Mouse (Mus musculus) forebrain, embryonic 14.5 days (tissue): Measurements from ENCODE around the gene Hoxa13. TPM values are rescaled to one million over a fixed set of nuclear protein-coding genes. Genes with fewer than 3 reads are reported as not detected.

Experiments used
- ATAC-seq: fragments of 200-750 bp; cut with Nextera tagmentation; 2 replicates; pipeline ENCODE4 v1.8.0; 2017; ENCODE audit warnings: mild to moderate bottlenecking, moderate library complexity
- DNase-seq: peaks from one replicate; pipeline ENCODE4 v3.0.0-alpha.2; 2015; ENCODE audit warnings: low spot score
- H3K27ac ChIP-seq: fragments of 300-500 bp; sonication (generic); 2 replicates; pipeline ENCODE4 v1.5.1; 2014; ENCODE audit warnings: low read depth, mild to moderate bottlenecking, control low read depth, low read length, moderate library complexity
- H3K27me3 ChIP-seq: fragments of 300-500 bp; sonication (generic); replicated peaks from 2 replicates; pipeline ENCODE4 v1.6.1; 2014; ENCODE audit warnings: low read length, control low read depth, mixed read lengths; ENCODE audit not compliant: control insufficient read depth, insufficient read depth
- H3K36me3 ChIP-seq: fragments of 300-500 bp; sonication (generic); 2 replicates; pipeline ENCODE4 v1.6.1; 2014; ENCODE audit warnings: low read length, control low read depth; ENCODE audit not compliant: control insufficient read depth, insufficient read depth
- H3K4me1 ChIP-seq: fragments of 300-500 bp; sonication (generic); 2 replicates; pipeline ENCODE4 v1.6.1; 2014; ENCODE audit warnings: antibody characterized with exemption, low read length, control low read depth; ENCODE audit not compliant: control insufficient read depth, insufficient read depth
- H3K4me2 ChIP-seq: fragments of 300-500 bp; sonication (generic); 2 replicates; pipeline ENCODE4 v1.6.1; 2014; ENCODE audit warnings: mild to moderate bottlenecking, control low read depth, low read length
- H3K4me3 ChIP-seq: fragments of 300-500 bp; sonication (generic); 2 replicates; pipeline ENCODE4 v1.5.1; 2014; ENCODE audit warnings: low read depth, low read length, control low read depth
- H3K9ac ChIP-seq: fragments of 300-500 bp; sonication (generic); 2 replicates; pipeline ENCODE4 v1.6.1; 2014; ENCODE audit warnings: mild to moderate bottlenecking, low read length, control low read depth, moderate library complexity
- H3K9me3 ChIP-seq: fragments of 300-500 bp; sonication (generic); replicated peaks from 2 replicates; pipeline ENCODE4 v1.6.1; 2016; ENCODE audit warnings: low read length, control low read depth, mixed read lengths; ENCODE audit not compliant: control insufficient read depth
- WGBS: fragments of 180-500 bp; shearing (Covaris S2); extraction: QIAGEN DNeasy Blood & Tissue Kit; methylation state at CpG from one replicate; pipeline ENCODE4 v1.1.7; 2014; 5-methylcytosine and 5-hydroxymethylcytosine counted together
- polyA plus RNA-seq: library from polyadenylated mRNA; unstranded; fragments of >200 nt; fragmentation: Nextera tagmentation; extraction: Ambion mirVana; gene quantifications from 2 replicates; pipeline ENCODE4 v1.2.1, GENCODE M21; 2014

Gene Hoxa13
- polyA plus RNA-seq, 1 experiment from 2014 or later = not detected

- H3K27ac ChIP-seq = no peak overlapping the region
- 1% methylated on average over 22 of the region's 22 CpGs for WGBS
- no peaks in the 10 kb centered on the region for H3K9me3 ChIP-seq
- no peak overlapping the region for H3K9ac ChIP-seq
- ATAC-seq (no peak), DNase-seq (no peak)
- H3K4me2 ChIP-seq = no peak overlapping the region
- no peak overlapping the region for H3K4me3 ChIP-seq
- peaks cover 95% of the 10 kb centered on the region for H3K27me3 ChIP-seq
- no peaks in the 10 kb centered on the region for H3K4me1 ChIP-seq
- no peaks in the 10 kb centered on the region for H3K36me3 ChIP-seq
Observed at GRCm38 (mm10) chr6:52273656-52274280, 13.1 kb upstream of the Hoxa13 start.

GRCm38 (mm10) chr6:52272766-52273655, 12.3 kb upstream of the Hoxa13 start:
- Histone ChIP-seq H3K9ac (no peak overlapping the region), H3K27ac (no peak overlapping the region), H3K4me1 (no peaks in the 10 kb centered on the region), H3K27me3 (peaks cover 98% of the 10 kb centered on the region), H3K4me3 (no peak overlapping the region), H3K36me3 (no peaks in the 10 kb centered on the region), H3K9me3 (no peaks in the 10 kb centered on the region), H3K4me2 (no peak overlapping the region)
- ATAC-seq = no peak
- 3% methylated on average over 21 of the region's 22 CpGs for WGBS
- no peak for DNase-seq

- Histone ChIP-seq H3K9ac (no peak overlapping the region), H3K36me3 (no peaks in the 10 kb centered on the region), H3K27ac (no peak overlapping the region), H3K4me3 (no peak overlapping the region), H3K9me3 (no peaks in the 10 kb centered on the region), H3K4me1 (no peaks in the 10 kb centered on the region), H3K27me3 (peaks cover 95% of the 10 kb centered on the region), H3K4me2 (no peak overlapping the region)
- DNase-seq = peak; percentile 83
- WGBS = 3% methylated on average over 23 of the region's 23 CpGs
- ATAC-seq = 0 out of 2 replicates have a peak, but pooled peaks have one; percentile 32
Observed at GRCm38 (mm10) chr6:52270494-52271480, 10.1 kb upstream of the Hoxa13 start.

- 3% methylated on average over 3 of the region's 3 CpGs for WGBS
- peaks cover 95% of the 10 kb centered on the region for H3K27me3 ChIP-seq
- no peak overlapping the region for H3K4me3 ChIP-seq
- no peak overlapping the region for H3K27ac ChIP-seq
- H3K4me2 ChIP-seq = no peak overlapping the region
- no peaks in the 10 kb centered on the region for H3K9me3 ChIP-seq
- no peaks in the 10 kb centered on the region for H3K36me3 ChIP-seq
- H3K9ac ChIP-seq = no peak overlapping the region
- H3K4me1 ChIP-seq = no peaks in the 10 kb centered on the region
- ATAC-seq (no peak), DNase-seq (no peak)
Observed at GRCm38 (mm10) chr6:52268756-52269155, 8.1 kb upstream of the Hoxa13 start.

- Histone ChIP-seq H3K27me3 (peaks cover 95% of the 10 kb centered on the region), H3K36me3 (no peaks in the 10 kb centered on the region), H3K9me3 (no peaks in the 10 kb centered on the region), H3K4me2 (no peak overlapping the region), H3K27ac (no peak overlapping the region), H3K4me3 (no peak overlapping the region), H3K9ac (no peak overlapping the region), H3K4me1 (no peaks in the 10 kb centered on the region)
- no peak for DNase-seq
- WGBS = 2% methylated on average over 7 of the region's 7 CpGs
- no peak for ATAC-seq
Observed at GRCm38 (mm10) chr6:52268341-52268740, 7.7 kb upstream of the Hoxa13 start.

- no peak overlapping the region for H3K4me3 ChIP-seq
- H3K9me3 ChIP-seq = no peaks in the 10 kb centered on the region
- no peak overlapping the region for H3K27ac ChIP-seq
- no peak overlapping the region for H3K4me2 ChIP-seq
- ATAC-seq (no peak), DNase-seq (no peak)
- no peaks in the 10 kb centered on the region for H3K4me1 ChIP-seq
- 8% methylated on average over 3 of the region's 3 CpGs for WGBS
- H3K27me3 ChIP-seq = peaks cover 95% of the 10 kb centered on the region
- H3K36me3 ChIP-seq = no peaks in the 10 kb centered on the region
- H3K9ac ChIP-seq = no peak overlapping the region
Observed at GRCm38 (mm10) chr6:52267691-52268090, 7.0 kb upstream of the Hoxa13 start.

GRCm38 (mm10) chr6:52267221-52267620, 6.5 kb upstream of the Hoxa13 start:
- Histone ChIP-seq H3K4me2 (no peak overlapping the region), H3K4me1 (no peaks in the 10 kb centered on the region), H3K27ac (no peak overlapping the region), H3K36me3 (no peaks in the 10 kb centered on the region), H3K9ac (no peak overlapping the region), H3K27me3 (peaks cover 95% of the 10 kb centered on the region), H3K4me3 (no peak overlapping the region), H3K9me3 (no peaks in the 10 kb centered on the region)
- DNase-seq = no peak
- 17% methylated on average over 5 of the region's 5 CpGs for WGBS
- ATAC-seq = no peak

- Histone ChIP-seq H3K27ac (no peak overlapping the region), H3K27me3 (peaks cover 96% of the 10 kb centered on the region), H3K9me3 (no peaks in the 10 kb centered on the region), H3K4me2 (no peak overlapping the region), H3K4me1 (no peaks in the 10 kb centered on the region), H3K4me3 (no peak overlapping the region), H3K36me3 (no peaks in the 10 kb centered on the region), H3K9ac (no peak overlapping the region)
- 0% methylated on average over 9 of the region's 9 CpGs for WGBS
- DNase-seq (no peak), ATAC-seq (no peak)
Observed at GRCm38 (mm10) chr6:52266666-52266985, 5.9 kb upstream of the Hoxa13 start.
